In the genomic region with DNA sequence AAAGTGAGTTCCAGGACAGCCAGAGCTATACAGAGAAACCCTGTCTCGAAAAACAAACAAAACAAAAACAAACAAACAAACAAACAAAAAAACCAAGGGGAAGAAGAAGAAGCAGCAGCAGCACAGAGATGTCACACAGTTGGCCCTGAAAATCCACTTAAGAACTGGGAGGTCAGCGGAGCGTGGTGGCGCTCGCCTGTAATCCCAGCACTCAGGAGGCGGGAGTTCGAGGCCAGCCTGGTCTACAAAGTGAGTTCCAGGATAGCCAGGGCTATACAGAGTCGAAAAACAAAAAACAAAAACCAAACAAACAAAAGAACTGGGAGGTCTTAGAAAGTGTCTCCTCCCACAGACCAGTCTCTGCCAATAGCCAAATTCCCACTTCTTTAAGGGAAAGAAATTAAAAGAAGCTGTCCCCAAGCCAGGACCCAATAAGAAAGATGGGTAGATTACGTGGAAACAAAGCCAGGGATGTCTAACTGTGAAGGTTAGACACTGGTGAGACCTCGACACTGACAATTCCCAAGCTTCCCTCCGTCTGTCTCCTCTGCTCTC, we compare ENCODE assay signal across 8 mouse cellular contexts. TPM values are rescaled to one million over a fixed set of nuclear protein-coding genes. Genes with fewer than 3 reads are reported as not detected.
DNase-seq lines count a peak whose midpoint lies in the region; ATAC-seq and TF ChIP-seq lines count a peak whose summit lies in the region.

No protein-coding gene starts in this region.

- peak overlapping the region; percentile 93 for H3K4me2 ChIP-seq in lung, embryonic 15.5 days

- no peaks in the 10 kb centered on the region for H3K9me3 ChIP-seq in lung, embryonic 15.5 days
- H3K9me3 ChIP-seq in limb, embryonic 10.5 days (replicated peaks), result no peaks in the 10 kb centered on the region

- peak overlapping the region; percentile 53 for H3K4me3 ChIP-seq in lung, embryonic 15.5 days
- peak overlapping the region; percentile 89 for H3K4me3 ChIP-seq in embryonic fibroblast, embryonic 13.5 days (ENCODE audit: insufficient read depth, low read length)
- H3K4me3 ChIP-seq in limb, embryonic 10.5 days, result peak overlapping the region; percentile 76

- H3K4me1 ChIP-seq in lung, embryonic 15.5 days, result no peaks in the 10 kb centered on the region
- no peaks in the 10 kb centered on the region for H3K4me1 ChIP-seq in embryonic fibroblast, embryonic 13.5 days (ENCODE audit: control insufficient read depth, insufficient read depth, low read length)
- peaks cover 14% of the 10 kb centered on the region for H3K4me1 ChIP-seq in limb, embryonic 10.5 days

- TF ChIP-seq CTCF in embryonic fibroblast, embryonic 13.5 days (IDR thresholded peaks at IDR 0.05; ENCODE audit: borderline replicate concordance, insufficient read depth, low read length), result no peak

- H3K36me3 ChIP-seq in lung, embryonic 15.5 days, result no peaks in the 10 kb centered on the region
- H3K36me3 ChIP-seq in limb, embryonic 10.5 days, result no peaks in the 10 kb centered on the region

- no peak for DNase-seq in lung, adult 18-20 months
- no peak for DNase-seq in limb, embryonic 10.5 days (ENCODE audit: low spot score)
- peak; percentile 27 for DNase-seq in retina, postnatal 1 day
- no peak for DNase-seq in thymus, postnatal 0 days (ENCODE audit: low spot score)
- no peak for DNase-seq in right cerebral cortex, postnatal 14 days
- DNase-seq in lung, postnatal 10 days, result no peak

- no peak overlapping the region for H3K27ac ChIP-seq in lung, embryonic 15.5 days
- H3K27ac ChIP-seq in embryonic fibroblast, embryonic 13.5 days (ENCODE audit: insufficient read depth, low read length), result no peak overlapping the region
- H3K27ac ChIP-seq in limb, embryonic 10.5 days, result peak overlapping the region; percentile 87

- TF ChIP-seq POLR2A in embryonic fibroblast, embryonic 13.5 days (IDR thresholded peaks at IDR 0.05; ENCODE audit: low read depth, low read length), result no peak

- peak overlapping the region; percentile 56 for H3K9ac ChIP-seq in lung, embryonic 15.5 days

- H3K27me3 ChIP-seq in lung, embryonic 15.5 days, result no peaks in the 10 kb centered on the region
- no peaks in the 10 kb centered on the region for H3K27me3 ChIP-seq in limb, embryonic 10.5 days (ENCODE audit: low read depth, poor library complexity, severe bottlenecking)

- WGBS in lung, embryonic 15.5 days, result 56% methylated on average over 11 of the region's 11 CpGs
- 63% methylated on average over 11 of the region's 11 CpGs for WGBS in limb, embryonic 10.5 days

- ATAC-seq in lung, embryonic 15.5 days (ENCODE audit: borderline replicate concordance, extremely low read depth, low FRiP score, low TSS enrichment), result no peak

RNA-seq across cellular contexts. Expression of a gene that starts 0.7 kb away (rescaled TPM):
- polyA plus RNA-seq in lung, embryonic 15.5 days (2015; fragmentation: Nextera tagmentation; extraction: Ambion mirVana), result 3.0 and 3.2 TPM in 2 replicates
- 3.0 and 3.3 TPM in 2 replicates for polyA plus RNA-seq in embryonic fibroblast, embryonic 13.5 days (2011; ENCODE audit: insufficient read length, low read depth, missing spikeins)
- 6.5 and 9.2 TPM in 2 replicates for polyA plus RNA-seq in limb, embryonic 10.5 days (2016; fragmentation: Nextera tagmentation; extraction: Ambion mirVana)
- 0.13 and 0.23 TPM in 2 replicates for polyA plus RNA-seq in thymus, postnatal 0 days (2015; fragmentation: Nextera tagmentation; extraction: Ambion mirVana)

RNA-seq across cellular contexts. Expression of a gene that starts 9.3 kb away (rescaled TPM):
- 7.6 and 9.0 TPM in 2 replicates for polyA plus RNA-seq in lung, embryonic 15.5 days (2015; fragmentation: Nextera tagmentation; extraction: Ambion mirVana)
- 30.6 and 34.4 TPM in 2 replicates for polyA plus RNA-seq in embryonic fibroblast, embryonic 13.5 days (2011; ENCODE audit: insufficient read length, low read depth, missing spikeins)
- 9.9 and 11.5 TPM in 2 replicates for polyA plus RNA-seq in limb, embryonic 10.5 days (2016; fragmentation: Nextera tagmentation; extraction: Ambion mirVana)
- 7.5 and 10.4 TPM in 2 replicates for polyA plus RNA-seq in thymus, postnatal 0 days (2015; fragmentation: Nextera tagmentation; extraction: Ambion mirVana)

RNA-seq across cellular contexts. Expression of a gene that starts 46.7 kb away (rescaled TPM):
- polyA plus RNA-seq in lung, embryonic 15.5 days (2015; fragmentation: Nextera tagmentation; extraction: Ambion mirVana), result 60.6 and 62.7 TPM in 2 replicates
- polyA plus RNA-seq in embryonic fibroblast, embryonic 13.5 days (2011; ENCODE audit: insufficient read length, low read depth, missing spikeins), result 65.9 and 80.0 TPM in 2 replicates
- 85.0 and 95.1 TPM in 2 replicates for polyA plus RNA-seq in limb, embryonic 10.5 days (2016; fragmentation: Nextera tagmentation; extraction: Ambion mirVana)
- 13.9 and 18.2 TPM in 2 replicates for polyA plus RNA-seq in thymus, postnatal 0 days (2015; fragmentation: Nextera tagmentation; extraction: Ambion mirVana)
